Mouse (Mus musculus): ENCODE results near the gene Itpr2. TPM values are rescaled to one million over a fixed set of nuclear protein-coding genes. Genes with fewer than 3 reads are reported as not detected.
"Not testable (repeated sequence)": the region's sequence is repeated elsewhere in the genome, so short reads cannot be mapped to it uniquely, and the experiment has no call there.

Itpr2 gene
- polyA plus RNA-seq, 1 experiment from 2014 or later = 5.9 TPM

DNA sequence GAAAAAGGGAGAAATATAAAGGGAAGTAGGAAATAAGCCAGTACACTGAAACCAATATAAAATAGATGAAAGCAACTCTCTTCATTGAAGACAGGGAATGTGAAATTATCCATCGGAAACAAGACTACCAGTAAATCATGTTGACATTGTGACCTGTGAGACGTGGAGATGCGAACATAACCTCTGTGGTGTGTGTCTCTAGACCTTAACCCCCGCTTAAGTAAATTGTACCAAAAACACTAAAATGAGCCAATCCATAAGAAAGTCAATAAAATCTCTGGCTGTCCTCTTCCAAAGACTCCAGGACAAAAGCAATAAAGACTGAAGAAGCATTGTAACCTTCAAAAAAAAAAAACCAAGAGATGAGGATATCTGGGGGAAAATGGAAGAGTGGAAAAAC lies 31.6 kb downstream of the Itpr2 start:
- Histone ChIP-seq H3K9ac (ENCODE audit: low read depth, low read length) (no peak overlapping the region), H3K9me3 (ENCODE audit: control insufficient read depth, low read length) (no peaks in the 10 kb centered on the region), H3K4me2 (replicated peaks; ENCODE audit: low read depth, low read length) (no peak overlapping the region), H3K4me1 (replicated peaks; ENCODE audit: control insufficient read depth, insufficient read depth, low read length) (0 out of 2 replicates have a peak, but pooled peaks cover 3% of the 10 kb centered on the region), H3K36me3 (ENCODE audit: control insufficient read depth, insufficient read depth, low read length) (no peaks in the 10 kb centered on the region), H3K27ac (ENCODE audit: low read depth, low read length) (no peak overlapping the region), H3K4me3 (ENCODE audit: low read depth, low read length) (no peak overlapping the region), H3K27me3 (ENCODE audit: control insufficient read depth, insufficient read depth, low read length) (no peaks in the 10 kb centered on the region)
- ATAC-seq (ENCODE audit: low FRiP score) (no peak), DNase-seq (ENCODE audit: low spot score) (no peak)
- WGBS = 84% methylated on average over 4 of the region's 4 CpGs

DNA sequence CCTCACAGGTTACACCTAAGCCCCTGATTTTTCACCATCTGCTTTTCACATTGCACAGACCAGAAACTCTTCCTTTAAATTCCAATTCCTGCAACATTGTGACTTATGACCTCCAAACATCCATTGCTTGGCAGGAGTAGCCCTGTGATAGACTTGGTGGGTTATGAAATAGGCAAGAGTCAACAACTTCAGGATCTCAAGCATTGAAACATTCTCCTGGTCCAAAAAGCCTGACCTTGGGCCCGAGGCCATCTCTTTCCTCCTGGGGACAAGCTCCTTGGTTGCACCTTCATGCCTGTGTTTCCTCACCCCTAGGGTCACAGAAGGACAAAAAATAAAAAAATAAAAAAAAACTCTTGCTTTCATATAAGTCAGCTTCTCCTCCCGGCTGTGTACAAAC lies 32.1 kb downstream of the Itpr2 start:
- Histone ChIP-seq H3K4me2 (replicated peaks; ENCODE audit: low read depth, low read length) (no peak overlapping the region), H3K9me3 (ENCODE audit: control insufficient read depth, low read length) (no peaks in the 10 kb centered on the region), H3K9ac (ENCODE audit: low read depth, low read length) (no peak overlapping the region), H3K27ac (ENCODE audit: low read depth, low read length) (no peak overlapping the region), H3K4me1 (replicated peaks; ENCODE audit: control insufficient read depth, insufficient read depth, low read length) (0 out of 2 replicates have a peak, but pooled peaks cover 3% of the 10 kb centered on the region), H3K27me3 (ENCODE audit: control insufficient read depth, insufficient read depth, low read length) (no peaks in the 10 kb centered on the region), H3K4me3 (ENCODE audit: low read depth, low read length) (no peak overlapping the region), H3K36me3 (ENCODE audit: control insufficient read depth, insufficient read depth, low read length) (no peaks in the 10 kb centered on the region)
- WGBS = 81% methylated on average over 2 of the region's 2 CpGs
- ATAC-seq (ENCODE audit: low FRiP score) (no peak), DNase-seq (ENCODE audit: low spot score) (no peak)

DNA sequence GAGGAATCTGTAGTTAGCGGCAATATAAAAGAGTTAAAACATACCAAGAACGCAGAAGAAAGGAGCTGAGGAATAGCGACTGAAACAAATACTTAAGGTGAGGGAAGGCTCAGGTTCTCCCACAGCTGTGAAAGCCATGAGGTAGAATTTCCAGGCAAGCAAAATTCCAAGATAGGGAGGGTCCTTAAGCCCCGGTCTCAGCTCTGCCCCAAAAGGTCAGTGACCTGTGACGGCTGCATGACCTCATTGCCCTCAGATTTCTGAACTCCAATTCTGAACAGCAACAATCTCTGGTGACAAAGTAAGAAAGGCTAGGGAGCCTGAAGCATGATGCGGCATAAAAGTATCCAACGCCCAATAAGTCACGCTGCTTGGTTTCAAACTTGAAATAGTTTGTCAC lies 33.7 kb downstream of the Itpr2 start:
- Histone ChIP-seq H3K27me3 (ENCODE audit: control insufficient read depth, insufficient read depth, low read length) (no peaks in the 10 kb centered on the region), H3K27ac (ENCODE audit: low read depth, low read length) (no peak overlapping the region), H3K4me2 (replicated peaks; ENCODE audit: low read depth, low read length) (no peak overlapping the region), H3K36me3 (ENCODE audit: control insufficient read depth, insufficient read depth, low read length) (no peaks in the 10 kb centered on the region), H3K9ac (ENCODE audit: low read depth, low read length) (no peak overlapping the region), H3K4me3 (ENCODE audit: low read depth, low read length) (no peak overlapping the region), H3K4me1 (replicated peaks; ENCODE audit: control insufficient read depth, insufficient read depth, low read length) (0 out of 2 replicates have a peak, but pooled peaks cover 3% of the 10 kb centered on the region), H3K9me3 (ENCODE audit: control insufficient read depth, low read length) (no peaks in the 10 kb centered on the region)
- DNase-seq (ENCODE audit: low spot score) = no peak
- ATAC-seq (ENCODE audit: low FRiP score) = no peak
- WGBS = 49% methylated on average over 8 of the region's 8 CpGs

DNA sequence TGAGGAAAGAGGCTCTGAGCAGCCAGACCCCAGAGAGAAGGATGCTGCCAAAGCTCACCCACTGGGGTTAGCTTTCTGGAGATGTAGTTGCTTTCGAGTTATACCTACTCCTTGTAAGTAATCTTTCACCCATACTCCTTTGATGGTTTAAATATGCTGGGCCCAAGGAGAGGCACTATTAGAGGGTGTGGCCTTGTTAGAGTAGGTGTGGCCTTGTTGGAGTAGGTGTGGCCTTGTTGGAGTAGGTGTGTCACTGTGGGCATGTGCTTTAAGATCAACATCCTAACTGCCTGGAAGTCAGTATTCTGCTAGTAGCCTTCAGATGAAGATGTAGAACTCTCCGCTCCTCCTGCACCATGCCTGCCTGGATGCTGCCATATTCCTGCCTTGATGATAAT lies 37.4 kb downstream of the Itpr2 start:
- not testable (repeated sequence) for H3K4me2 ChIP-seq (replicated peaks; ENCODE audit: low read depth, low read length); H3K27me3 ChIP-seq (ENCODE audit: control insufficient read depth, insufficient read depth, low read length); H3K36me3 ChIP-seq (ENCODE audit: control insufficient read depth, insufficient read depth, low read length); H3K9me3 ChIP-seq (ENCODE audit: control insufficient read depth, low read length); H3K9ac ChIP-seq (ENCODE audit: low read depth, low read length); ATAC-seq (ENCODE audit: low FRiP score); H3K27ac ChIP-seq (ENCODE audit: low read depth, low read length); H3K4me1 ChIP-seq (replicated peaks; ENCODE audit: control insufficient read depth, insufficient read depth, low read length); DNase-seq (ENCODE audit: low spot score); H3K4me3 ChIP-seq (ENCODE audit: low read depth, low read length)
- WGBS = 98% methylated on average over 2 of the region's 2 CpGs

DNA sequence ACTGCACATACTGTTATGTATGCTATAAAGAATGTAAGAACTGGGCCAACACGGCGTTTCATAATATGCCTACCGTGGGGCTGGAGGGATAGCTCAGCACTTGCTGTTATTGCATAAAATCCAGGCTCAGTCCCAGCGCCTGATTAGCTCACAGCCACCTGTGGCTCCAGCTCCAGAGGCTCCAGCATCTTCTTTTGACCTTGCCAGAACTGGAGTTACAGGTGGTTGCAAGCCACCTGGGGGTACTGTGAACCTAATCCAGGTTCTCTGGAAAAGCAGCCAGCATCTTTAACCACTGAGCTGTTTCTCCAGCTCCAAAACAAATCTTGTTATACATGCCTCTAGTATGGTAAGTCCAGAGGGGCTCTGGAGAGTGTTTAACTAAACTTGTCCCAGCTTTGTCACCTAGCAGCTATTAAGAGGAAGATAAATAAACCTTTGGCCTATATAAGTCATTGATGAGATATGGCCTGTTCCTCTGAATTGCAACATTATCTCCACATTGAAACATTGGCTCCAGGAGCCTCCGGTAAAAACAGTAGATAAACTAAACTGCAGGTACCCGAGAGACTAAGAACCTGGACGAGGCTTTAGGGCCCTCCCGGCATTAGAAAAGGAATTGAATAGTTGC lies 37.9 kb downstream of the Itpr2 start:
- Histone ChIP-seq H3K4me3 (ENCODE audit: low read depth, low read length) (no peak overlapping the region), H3K27me3 (ENCODE audit: control insufficient read depth, insufficient read depth, low read length) (no peaks in the 10 kb centered on the region), H3K4me2 (replicated peaks; ENCODE audit: low read depth, low read length) (no peak overlapping the region), H3K4me1 (replicated peaks; ENCODE audit: control insufficient read depth, insufficient read depth, low read length) (0 out of 2 replicates have a peak, but pooled peaks cover 3% of the 10 kb centered on the region), H3K9me3 (ENCODE audit: control insufficient read depth, low read length) (no peaks in the 10 kb centered on the region), H3K36me3 (ENCODE audit: control insufficient read depth, insufficient read depth, low read length) (no peaks in the 10 kb centered on the region), H3K9ac (ENCODE audit: low read depth, low read length) (no peak overlapping the region), H3K27ac (ENCODE audit: low read depth, low read length) (no peak overlapping the region)
- DNase-seq (ENCODE audit: low spot score) (no peak), ATAC-seq (ENCODE audit: low FRiP score) (no peak)
- 88% methylated on average over 8 of the region's 8 CpGs for WGBS

DNA sequence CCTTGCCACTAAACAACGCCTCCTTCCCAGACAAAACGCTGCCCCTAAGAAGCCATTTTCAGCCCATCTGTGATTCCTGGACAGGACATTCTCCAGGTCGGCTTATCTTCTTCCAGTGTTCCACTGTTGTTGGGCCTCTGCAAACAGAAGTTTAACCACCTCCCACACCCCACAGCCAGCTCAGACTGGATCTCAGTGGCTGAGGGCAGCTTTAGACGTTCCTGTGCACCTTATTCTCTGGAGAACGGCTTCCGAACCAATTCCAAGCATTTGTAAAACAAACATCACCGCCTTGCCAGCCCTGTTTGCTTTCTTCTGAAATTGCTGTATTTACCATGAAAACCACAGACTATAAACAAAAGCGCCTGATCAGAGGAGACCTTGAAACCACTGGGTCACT lies 41.1 kb downstream of the Itpr2 start:
- Histone ChIP-seq H3K4me1 (replicated peaks; ENCODE audit: control insufficient read depth, insufficient read depth, low read length) (no peaks in the 10 kb centered on the region), H3K4me3 (ENCODE audit: low read depth, low read length) (no peak overlapping the region), H3K27me3 (ENCODE audit: control insufficient read depth, insufficient read depth, low read length) (no peaks in the 10 kb centered on the region), H3K27ac (ENCODE audit: low read depth, low read length) (no peak overlapping the region), H3K36me3 (ENCODE audit: control insufficient read depth, insufficient read depth, low read length) (no peaks in the 10 kb centered on the region), H3K4me2 (replicated peaks; ENCODE audit: low read depth, low read length) (no peak overlapping the region), H3K9me3 (ENCODE audit: control insufficient read depth, low read length) (no peaks in the 10 kb centered on the region), H3K9ac (ENCODE audit: low read depth, low read length) (no peak overlapping the region)
- DNase-seq (ENCODE audit: low spot score) (no peak), ATAC-seq (ENCODE audit: low FRiP score) (no peak)
- WGBS = 79% methylated on average over 8 of the region's 8 CpGs

DNA sequence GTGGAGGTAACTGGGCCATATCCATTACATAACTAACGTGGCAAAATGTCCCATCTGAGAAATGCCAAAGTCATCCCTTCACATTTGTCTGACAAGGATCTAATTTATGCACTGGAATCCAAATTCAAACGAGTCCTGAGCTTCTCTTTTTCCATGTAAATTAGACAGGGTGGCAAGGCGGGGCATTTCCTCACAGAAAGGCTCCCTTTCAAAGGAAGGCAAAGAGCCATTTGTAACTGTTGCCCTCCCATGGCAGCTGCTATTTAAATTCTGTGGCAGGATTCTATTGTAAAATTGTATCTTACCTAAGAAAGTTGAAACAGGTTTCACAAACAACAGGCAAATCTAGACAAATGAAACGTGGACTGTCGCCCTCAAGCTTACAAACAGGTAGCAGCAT lies 43.6 kb downstream of the Itpr2 start:
- Histone ChIP-seq H3K27me3 (ENCODE audit: control insufficient read depth, insufficient read depth, low read length) (no peaks in the 10 kb centered on the region), H3K4me2 (replicated peaks; ENCODE audit: low read depth, low read length) (peak overlapping the region; percentile 11; the same call in 1 of the 2 replicates), H3K9ac (ENCODE audit: low read depth, low read length) (no peak overlapping the region), H3K9me3 (ENCODE audit: control insufficient read depth, low read length) (no peaks in the 10 kb centered on the region), H3K36me3 (ENCODE audit: control insufficient read depth, insufficient read depth, low read length) (no peaks in the 10 kb centered on the region), H3K27ac (ENCODE audit: low read depth, low read length) (no peak overlapping the region), H3K4me1 (replicated peaks; ENCODE audit: control insufficient read depth, insufficient read depth, low read length) (no peaks in the 10 kb centered on the region), H3K4me3 (ENCODE audit: low read depth, low read length) (no peak overlapping the region)
- whole genome bisulfite sequencing = 34% methylated on average over 5 of the region's 5 CpGs
- ATAC-seq (ENCODE audit: low FRiP score) (no peak), DNase-seq (ENCODE audit: low spot score) (peak; percentile 20)

DNA sequence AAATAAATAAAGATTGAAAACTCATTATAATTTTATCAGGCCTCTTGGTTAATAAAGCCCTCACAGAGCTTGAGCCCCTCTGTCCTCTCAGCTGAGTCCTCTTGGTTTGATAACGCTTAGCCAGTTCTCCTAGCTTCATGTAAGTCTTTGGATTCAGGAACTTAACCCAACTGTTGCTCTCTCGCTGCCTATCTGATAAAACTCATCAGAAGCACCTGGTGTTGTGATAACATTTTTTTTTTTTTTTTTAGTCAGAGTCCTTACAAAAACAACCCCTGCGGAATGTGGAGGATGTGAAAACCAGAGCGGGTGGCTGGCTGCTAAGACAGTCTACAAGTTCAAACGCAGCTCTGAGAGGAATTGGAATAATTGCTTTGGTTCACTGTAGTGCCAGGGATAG lies 45.3 kb downstream of the Itpr2 start:
- Histone ChIP-seq H3K36me3 (ENCODE audit: control insufficient read depth, insufficient read depth, low read length) (no peaks in the 10 kb centered on the region), H3K9ac (ENCODE audit: low read depth, low read length) (no peak overlapping the region), H3K27me3 (ENCODE audit: control insufficient read depth, insufficient read depth, low read length) (no peaks in the 10 kb centered on the region), H3K27ac (ENCODE audit: low read depth, low read length) (no peak overlapping the region), H3K4me1 (replicated peaks; ENCODE audit: control insufficient read depth, insufficient read depth, low read length) (no peaks in the 10 kb centered on the region), H3K4me2 (replicated peaks; ENCODE audit: low read depth, low read length) (no peak overlapping the region), H3K9me3 (ENCODE audit: control insufficient read depth, low read length) (no peaks in the 10 kb centered on the region), H3K4me3 (ENCODE audit: low read depth, low read length) (no peak overlapping the region)
- DNase-seq (ENCODE audit: low spot score) (no peak), ATAC-seq (ENCODE audit: low FRiP score) (no peak)
- 88% methylated on average over 5 of the region's 5 CpGs for WGBS

Measured in hindbrain, embryonic 11.5 days (tissue).